Mouse (Mus musculus): Measurements from ENCODE around the gene Olfr299.

The Olfr299 gene

GRCm38 (mm10) chr7:86459621-86460020 is at the start of gene Olfr299:
Olfr299 (plus strand) TSS chr7:86459921.
- DNase-seq = no peak

DNA sequence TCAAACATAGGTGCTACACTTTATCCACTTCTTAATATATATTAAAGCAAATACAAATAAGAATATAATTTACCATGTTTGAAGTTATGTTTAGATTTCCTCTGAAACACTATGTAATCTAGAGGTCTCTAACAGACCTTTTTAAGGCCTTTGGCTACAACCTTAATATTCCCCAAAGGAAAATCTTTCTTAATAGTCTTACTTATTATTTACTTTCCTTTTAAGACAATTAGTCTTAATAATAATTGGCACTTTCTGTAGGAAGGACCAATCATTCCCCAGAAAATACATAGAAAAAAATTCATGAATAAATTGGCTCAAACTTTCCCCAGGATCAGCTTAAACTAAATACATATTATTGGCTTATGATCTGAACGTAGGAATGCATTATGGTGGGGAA is 32.7 kb downstream of the Olfr299 start, which contains the start of gene Olfr298:
Gene Olfr298, minus strand, starts transcription at position 101 of the 400 bp plus-strand sequence.
- DNase-seq = no peak

All from embryo, embryonic 11 days (tissue).